Mouse (Mus musculus) E14TG2a.4 (cell line): Measurements from ENCODE around the gene Gm43064.
"Not testable (repeated sequence)": the region's sequence is repeated elsewhere in the genome, so short reads cannot be mapped to it uniquely, and the experiment has no call there.

Experiments
- CTCF ChIP-seq: conservative IDR thresholded peaks from 2 replicates; pipeline ENCODE4 v1.5.1; 2014; ENCODE audit warnings: low read length
- POU5F1 ChIP-seq: IDR thresholded peaks from 2 replicates; pipeline ENCODE4 v1.6.1; 2014; ENCODE audit warnings: low read length, borderline replicate concordance

DNA sequence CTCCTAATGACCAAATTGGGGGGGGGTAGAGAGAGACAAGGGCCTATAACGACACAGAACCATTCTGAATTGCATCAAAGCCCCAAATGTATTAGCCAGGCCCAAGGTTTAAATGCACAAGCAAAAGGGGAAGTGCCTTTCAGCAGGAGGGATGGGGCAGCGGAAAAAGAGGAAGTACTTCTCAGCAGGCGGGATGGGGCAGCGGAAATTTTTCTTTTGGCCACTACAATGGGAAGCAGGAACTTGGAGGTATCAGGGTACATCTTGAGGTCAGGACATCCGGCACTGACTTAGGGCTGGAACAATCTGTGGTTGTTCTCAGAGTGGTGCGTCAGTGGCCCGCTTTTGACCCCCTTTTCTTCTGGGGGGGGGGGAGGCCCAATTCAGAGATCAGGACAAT, 31.6 kb downstream of the Gm43064 start:
- TF ChIP-seq CTCF, POU5F1: not testable (repeated sequence)
